Mouse (Mus musculus) cerebral cortex, adult 2 months (tissue): ENCODE measurements around the gene Epc2.

Experiments
- WGBS: fragments of 180-500 bp; shearing (Covaris S2); methylation state at CpG from one replicate; pipeline ENCODE4 v1.1.7; 2018; 5-methylcytosine and 5-hydroxymethylcytosine counted together

The Epc2 gene

DNA sequence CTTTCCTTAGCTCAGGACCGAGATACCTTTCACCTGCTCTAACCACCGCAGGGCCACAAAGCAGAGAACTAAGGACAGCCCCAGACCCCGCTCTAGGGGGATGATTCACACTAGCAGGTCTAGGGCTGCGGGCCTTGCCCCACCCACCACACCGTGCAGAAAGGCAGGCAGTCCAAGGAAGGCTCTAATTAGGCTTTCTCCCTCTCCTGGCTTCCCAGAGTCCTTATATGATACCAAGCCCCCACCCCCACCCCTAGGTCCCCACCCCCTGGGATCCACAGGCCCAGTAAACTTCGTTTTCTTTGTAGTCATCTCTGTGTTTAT is 119.5 kb downstream of the Epc2 start:
- 42% methylated on average over 6 of the region's 6 CpGs for WGBS

GRCm38 (mm10) chr2:49571159-49571920 is 120.1 kb downstream of the Epc2 start:
- 52% methylated on average over 11 of the region's 11 CpGs for WGBS

- 31% methylated on average over 12 of the region's 12 CpGs for WGBS
These were observed 120.9 kb downstream of the Epc2 start for GRCm38 (mm10) chr2:49572111-49572642.

DNA sequence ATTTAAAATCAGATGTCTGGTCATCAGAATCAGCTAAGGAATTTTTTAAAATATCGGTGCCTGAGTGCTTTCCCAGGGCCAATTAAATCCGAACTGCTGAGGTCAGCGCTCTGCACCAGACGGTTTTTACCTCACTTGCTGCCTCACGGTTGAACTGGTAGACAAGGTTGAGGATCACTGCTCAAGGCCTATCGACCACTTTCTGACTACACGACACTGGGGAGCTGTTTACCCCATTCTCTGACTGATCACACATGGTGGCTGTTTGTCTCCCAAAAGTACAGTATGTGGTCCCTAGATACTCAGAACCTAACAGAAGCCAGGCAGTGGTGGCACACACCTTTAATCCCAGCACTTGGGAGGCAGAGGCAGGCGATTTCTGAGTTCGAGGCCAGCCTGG is 121.4 kb downstream of the Epc2 start:
- WGBS: 52% methylated on average over 9 of the region's 9 CpGs

DNA sequence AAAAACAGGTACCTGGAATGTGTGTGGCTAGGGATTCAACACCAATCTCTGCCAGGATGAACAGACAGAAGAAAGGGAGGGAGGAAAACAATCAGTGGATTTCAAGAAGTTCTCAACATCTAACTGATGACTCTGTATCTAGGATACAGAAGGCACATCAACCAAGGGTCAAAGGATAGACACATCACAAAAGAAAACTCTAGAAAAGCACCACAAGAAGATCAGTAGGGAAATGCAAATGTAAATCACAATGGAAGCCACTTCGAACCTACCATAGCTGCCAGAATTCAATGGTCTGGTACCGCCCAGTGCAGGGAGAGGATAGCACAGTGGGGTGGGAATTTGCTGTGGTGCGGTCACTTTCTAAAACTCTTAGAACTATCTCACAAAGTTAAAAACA is 122.0 kb downstream of the Epc2 start:
- WGBS: 90% methylated on average over 3 of the region's 3 CpGs

GRCm38 (mm10) chr2:49580585-49580984 is 129.3 kb downstream of the Epc2 start:
- 72% methylated on average over 3 of the region's 3 CpGs for WGBS

DNA sequence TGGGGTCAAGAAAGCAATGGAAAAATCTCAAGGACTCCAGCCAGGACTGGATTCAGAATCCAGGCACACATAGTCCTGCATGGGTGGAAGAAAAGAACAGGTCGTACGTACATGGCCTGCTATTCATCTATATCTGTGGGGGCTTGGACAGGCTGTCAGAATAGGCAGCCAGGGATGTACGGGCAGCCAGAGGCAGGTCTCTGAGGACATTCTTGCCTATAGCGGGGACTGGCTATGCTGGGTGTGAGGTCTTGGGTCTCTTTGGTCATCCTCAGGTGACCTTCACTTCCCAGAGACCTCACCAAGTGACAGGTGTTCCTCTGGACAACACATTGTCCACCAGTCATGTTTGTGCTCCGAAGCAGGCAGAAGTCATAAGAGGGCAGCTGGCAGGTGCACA is 131.3 kb downstream of the Epc2 start:
- 85% methylated on average over 5 of the region's 5 CpGs for WGBS

- WGBS: 89% methylated on average over 2 of the region's 2 CpGs
These were observed 132.0 kb downstream of the Epc2 start for GRCm38 (mm10) chr2:49583311-49583710.

DNA sequence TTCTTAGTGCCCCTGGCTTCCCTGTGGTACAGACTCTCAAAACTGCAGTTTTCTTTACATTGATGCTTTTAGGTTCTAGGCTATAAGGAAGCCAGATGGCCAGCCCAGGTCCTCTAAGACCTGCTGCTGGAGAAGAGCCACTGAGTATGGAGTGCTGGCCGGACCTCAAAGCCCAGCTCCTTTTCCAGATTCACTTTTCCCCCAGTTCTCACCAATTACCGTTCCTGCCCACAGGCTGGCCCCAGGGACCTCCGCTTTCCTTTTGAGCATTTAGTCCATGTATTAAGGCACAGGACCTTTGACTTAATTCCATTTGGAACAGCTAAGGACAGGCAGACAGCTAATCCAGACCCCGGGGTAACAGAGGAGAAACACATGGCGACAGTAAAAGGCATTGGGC is 139.2 kb downstream of the Epc2 start:
- WGBS: 65% methylated on average over 5 of the region's 5 CpGs

DNA sequence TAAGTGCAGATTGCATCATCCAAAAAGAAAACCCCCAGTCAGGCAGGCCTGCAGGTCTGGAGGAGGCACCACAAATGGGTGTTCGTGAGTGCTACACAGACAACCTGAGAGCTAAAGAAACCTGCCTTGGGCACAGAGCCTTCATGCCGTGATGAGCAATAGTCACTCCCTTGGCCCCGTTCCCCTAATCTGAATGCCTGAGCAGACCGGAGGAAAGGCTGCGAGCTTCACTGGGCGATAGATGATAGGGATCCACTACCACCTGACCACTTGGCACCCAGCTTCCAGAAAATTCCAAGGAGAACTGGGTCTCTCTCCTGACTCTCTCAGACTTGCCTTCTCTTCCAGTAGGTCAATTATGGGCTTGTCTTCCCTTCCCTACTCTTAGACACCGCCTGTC is 143.6 kb downstream of the Epc2 start:
- WGBS: 71% methylated on average over 7 of the region's 7 CpGs

DNA sequence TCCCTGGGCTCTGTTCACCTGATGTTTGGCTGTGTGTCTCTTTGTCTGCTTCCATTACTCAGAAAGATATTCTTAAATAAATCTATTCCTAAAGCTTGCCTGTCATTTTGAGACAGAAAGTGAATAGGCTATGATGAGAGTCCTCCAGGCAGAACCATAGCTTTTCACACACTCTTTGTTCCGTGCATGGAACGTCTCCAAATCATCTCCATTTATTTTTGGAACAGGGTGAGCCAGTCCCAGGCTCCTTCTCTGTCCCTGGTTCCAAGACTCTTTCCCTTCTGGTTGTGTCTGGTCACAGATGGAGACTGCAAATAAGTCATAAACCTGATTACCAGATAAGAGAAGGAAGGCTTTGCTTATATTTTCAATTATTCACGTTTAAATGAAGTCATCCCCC is 145.0 kb downstream of the Epc2 start:
- 30% methylated on average over 3 of the region's 3 CpGs for WGBS

- WGBS: 39% methylated on average over 7 of the region's 7 CpGs
These were observed 148.9 kb downstream of the Epc2 start for GRCm38 (mm10) chr2:49600021-49600681.
